Mouse (Mus musculus) heart, adult 18-20 months (tissue): Measurements from ENCODE around the gene Frmd4b. TPM values are rescaled to one million over a fixed set of nuclear protein-coding genes. Genes with fewer than 3 reads are reported as not detected.

Experiments
- DNase-seq, 2 experiments: peaks; one replicate each; pipeline ENCODE4 v3.0.0; 2021 to 2022; ENCODE audit warnings: mixed read lengths in 1 of 2
- long read RNA-seq, 2 experiments: library from polyadenylated mRNA; stranded (forward); transcript quantifications; one replicate each; pipeline ENCODE4 v2.0.0; 2021
- total RNA-seq, 2 experiments: library from RNA; stranded (reverse); gene quantifications; 2 replicates each; pipeline ENCODE4 v1.2.3; 2021

The Frmd4b gene
- 10 to 100 TPM; 11.7 to 15.8 TPM for total RNA-seq
- long read RNA-seq, experiment 1, full-length matches to known transcripts = 2 of 5 reads
- long read RNA-seq, experiment 1, partial matches to known transcripts = 1 of 5 reads
- long read RNA-seq, experiment 1, other reads (novel, unspliced or antisense) = 2 of 5 reads
- long read RNA-seq, experiment 2 = 0 reads

- DNase-seq = peak; percentile 58 to 71
Measured at GRCm38 (mm10) chr6:97617266-97617743, at the start of gene Frmd4b. TSS of gene Frmd4b (minus strand) at chr6:97617541.

GRCm38 (mm10) chr6:97666417-97666816, 49.1 kb upstream of the Frmd4b start:
- no peak for DNase-seq

GRCm38 (mm10) chr6:97658921-97659320, 41.6 kb upstream of the Frmd4b start:
- no peak for DNase-seq

GRCm38 (mm10) chr6:97655986-97656385, 38.6 kb upstream of the Frmd4b start:
- no peak for DNase-seq

- DNase-seq = no peak
Measured at GRCm38 (mm10) chr6:97647501-97647900, 30.2 kb upstream of the Frmd4b start.

- DNase-seq = no peak
Measured at GRCm38 (mm10) chr6:97623330-97623729, 6.0 kb upstream of the Frmd4b start.

GRCm38 (mm10) chr6:97622236-97622635, 4.9 kb upstream of the Frmd4b start:
- DNase-seq = no peak

- no peak for DNase-seq
Measured at GRCm38 (mm10) chr6:97617774-97618173, 433 bp upstream of the Frmd4b start.

GRCm38 (mm10) chr6:97616658-97617265, 579 bp downstream of the Frmd4b start:
- peak; percentile 43 to 56 for DNase-seq

- peak; percentile 9 to 25 for DNase-seq
Measured at GRCm38 (mm10) chr6:97615901-97616461, 1.4 kb downstream of the Frmd4b start.

- DNase-seq = no peak
Measured at GRCm38 (mm10) chr6:97614179-97614578, 3.2 kb downstream of the Frmd4b start.

GRCm38 (mm10) chr6:97612861-97613260, 4.5 kb downstream of the Frmd4b start:
- no peak for DNase-seq

GRCm38 (mm10) chr6:97610051-97610450, 7.3 kb downstream of the Frmd4b start:
- no peak for DNase-seq

GRCm38 (mm10) chr6:97607646-97608045, 9.7 kb downstream of the Frmd4b start:
- no peak for DNase-seq

- no peak for DNase-seq
Measured at GRCm38 (mm10) chr6:97595218-97595617, 22.1 kb downstream of the Frmd4b start.

GRCm38 (mm10) chr6:97594589-97594988, 22.8 kb downstream of the Frmd4b start:
- no peak for DNase-seq

- DNase-seq = no peak
Measured at GRCm38 (mm10) chr6:97590230-97590629, 27.1 kb downstream of the Frmd4b start.

GRCm38 (mm10) chr6:97589581-97589980, 27.8 kb downstream of the Frmd4b start:
- no peak for DNase-seq

GRCm38 (mm10) chr6:97589031-97589430, 28.3 kb downstream of the Frmd4b start:
- DNase-seq = no peak

- peak in 1 of 2 experiments; percentile 17 for DNase-seq
Measured at GRCm38 (mm10) chr6:97586606-97587005, 30.7 kb downstream of the Frmd4b start.

GRCm38 (mm10) chr6:97586024-97586423, 31.3 kb downstream of the Frmd4b start:
- DNase-seq = peak in 1 of 2 experiments; percentile 28

- peak; percentile 13 to 32 for DNase-seq
Measured at GRCm38 (mm10) chr6:97582748-97583147, 34.6 kb downstream of the Frmd4b start.

GRCm38 (mm10) chr6:97581941-97582340, 35.4 kb downstream of the Frmd4b start:
- no peak for DNase-seq
